Mouse (Mus musculus) embryonic facial prominence, embryonic 10.5 days (tissue): ENCODE measurements around the gene Stim1. TPM values are rescaled to one million over a fixed set of nuclear protein-coding genes. Genes with fewer than 3 reads are reported as not detected.
A peak's percentile ranks its signal among the peaks of the same experiment; 100 is the strongest.

Experiments
- DNase-seq: peaks from one replicate; pipeline ENCODE4 v3.0.0-alpha.2; 2017; ENCODE audit warnings: low spot score
- H3K27ac ChIP-seq: fragments of 300-500 bp; sonication (generic); replicated peaks from 2 replicates; pipeline ENCODE4 v1.5.1; 2016; ENCODE audit warnings: mild to moderate bottlenecking
- H3K27me3 ChIP-seq: fragments of 300-500 bp; sonication (generic); replicated peaks from 2 replicates; pipeline ENCODE4 v1.6.1; 2016; ENCODE audit warnings: low read depth, mild to moderate bottlenecking; ENCODE audit not compliant: poor library complexity, severe bottlenecking
- H3K36me3 ChIP-seq: fragments of 300-500 bp; sonication (generic); replicated peaks from 2 replicates; pipeline ENCODE4 v1.6.1; 2016; ENCODE audit warnings: mild to moderate bottlenecking, moderate library complexity
- H3K4me1 ChIP-seq: fragments of 300-500 bp; sonication (generic); 2 replicates; pipeline ENCODE4 v1.6.1; 2016
- H3K4me3 ChIP-seq: fragments of 300-500 bp; sonication (generic); 2 replicates; pipeline ENCODE4 v1.5.1; 2016; ENCODE audit warnings: mild to moderate bottlenecking, moderate library complexity
- H3K9me3 ChIP-seq: fragments of 300-500 bp; sonication (generic); 2 replicates; pipeline ENCODE4 v1.6.1; 2016; ENCODE audit warnings: mild to moderate bottlenecking
- WGBS: fragments of 180-500 bp; shearing (Covaris S2); methylation state at CpG from one replicate; pipeline ENCODE4 v1.1.7; 2016; 5-methylcytosine and 5-hydroxymethylcytosine counted together
- polyA plus RNA-seq: library from polyadenylated mRNA; unstranded; fragments of >200 nt; fragmentation: Nextera tagmentation; extraction: Ambion mirVana; gene quantifications from 2 replicates; pipeline ENCODE4 v1.2.1, GENCODE M21; 2016

The Stim1 gene
- polyA plus RNA-seq, 1 experiment from 2014 or later: 14.6 TPM

- Histone ChIP-seq H3K4me3 (no peak overlapping the region), H3K27ac (no peak overlapping the region), H3K27me3 (no peaks in the 10 kb centered on the region), H3K36me3 (no peaks in the 10 kb centered on the region), H3K9me3 (no peaks in the 10 kb centered on the region), H3K4me1 (no peaks in the 10 kb centered on the region; the same call in 1 of the 2 replicates)
- 34% methylated on average over 1 of the region's 1 CpGs for WGBS
- no peak for DNase-seq
Observed at GRCm38 (mm10) chr7:102353420-102353819, 85.8 kb downstream of the Stim1 start.

DNA sequence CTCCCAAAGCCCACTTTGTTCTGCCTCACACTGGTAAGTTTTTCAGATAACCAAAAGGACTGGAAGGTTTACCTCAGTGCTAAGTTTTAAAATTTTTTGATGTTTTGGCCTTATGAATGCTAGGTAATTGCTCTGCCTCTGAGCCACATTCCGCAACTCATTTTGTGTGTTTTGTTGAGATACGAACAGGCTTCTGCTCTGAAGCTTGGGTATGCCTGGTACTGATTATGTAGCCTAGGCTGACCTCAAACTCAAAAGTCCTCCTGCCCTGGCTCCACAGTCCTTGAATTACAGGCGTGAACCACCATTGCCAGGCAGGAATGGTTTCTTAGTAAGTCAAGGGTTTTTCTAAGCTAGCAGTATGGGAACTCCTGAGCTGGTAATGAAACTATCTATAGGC, 90.5 kb downstream of the Stim1 start:
- no peak overlapping the region for H3K4me3 ChIP-seq
- no peaks in the 10 kb centered on the region for H3K36me3 ChIP-seq
- WGBS: 80% methylated on average over 3 of the region's 3 CpGs
- no peaks in the 10 kb centered on the region; the same call in 1 of the 2 replicates for H3K4me1 ChIP-seq
- no peaks in the 10 kb centered on the region for H3K9me3 ChIP-seq
- DNase-seq: no peak
- no peak overlapping the region for H3K27ac ChIP-seq
- no peaks in the 10 kb centered on the region for H3K27me3 ChIP-seq

DNA sequence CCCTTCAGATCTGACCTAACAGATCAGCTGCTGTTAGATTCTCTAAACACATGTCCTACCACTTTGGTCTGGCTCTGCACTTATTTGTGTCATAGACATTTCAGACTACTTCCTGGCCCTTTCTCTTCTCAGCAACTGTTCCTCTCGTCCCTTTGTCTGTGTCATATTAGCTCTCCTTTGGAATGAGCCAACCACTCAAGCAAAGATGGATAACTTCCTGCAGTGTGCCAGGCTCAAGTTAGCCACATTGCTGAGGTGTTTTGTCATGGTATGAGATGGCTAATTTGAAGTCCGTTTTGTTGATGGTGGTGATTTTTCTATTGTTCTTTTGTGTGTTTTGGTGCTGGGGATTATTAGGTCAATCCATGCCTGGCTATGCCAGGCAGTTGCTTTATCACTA, 93.7 kb downstream of the Stim1 start:
- WGBS: 62% methylated on average over 2 of the region's 2 CpGs
- no peak for DNase-seq

DNA sequence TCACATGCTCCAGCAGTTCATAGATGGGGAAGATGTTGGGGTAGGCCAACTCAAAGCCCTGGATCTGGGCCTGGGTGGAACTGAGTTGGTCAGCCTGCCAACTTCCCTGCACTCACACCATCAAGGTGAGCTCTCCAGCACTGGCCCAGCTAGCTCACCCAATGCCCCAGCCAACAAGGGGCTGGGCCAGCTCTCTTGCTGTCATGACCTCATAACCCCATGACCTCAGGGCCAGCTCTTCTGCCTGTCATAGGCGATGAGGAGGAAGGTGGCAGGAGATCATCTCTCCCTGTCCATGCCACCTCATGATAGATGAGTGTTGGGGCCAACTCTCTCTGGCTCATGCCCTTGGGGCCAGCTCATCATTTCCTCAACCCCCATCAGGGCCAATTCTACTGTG, 96.2 kb downstream of the Stim1 start:
- Histone ChIP-seq H3K36me3 (no peaks in the 10 kb centered on the region), H3K4me3 (no peak overlapping the region), H3K27ac (no peak overlapping the region), H3K27me3 (no peaks in the 10 kb centered on the region), H3K4me1 (no peaks in the 10 kb centered on the region), H3K9me3 (no peaks in the 10 kb centered on the region)
- WGBS: 85% methylated on average over 1 of the region's 1 CpGs
- no peak for DNase-seq

More for the DNA sequence above, 93.7 kb downstream of the Stim1 start:
- no peaks in the 10 kb centered on the region for H3K4me1 ChIP-seq
- H3K4me3 ChIP-seq: no peak overlapping the region
- H3K9me3 ChIP-seq: no peaks in the 10 kb centered on the region
- H3K27me3 ChIP-seq: no peaks in the 10 kb centered on the region
- H3K27ac ChIP-seq: no peak overlapping the region
- no peaks in the 10 kb centered on the region for H3K36me3 ChIP-seq

- Histone ChIP-seq H3K27ac (no peak overlapping the region), H3K36me3 (no peaks in the 10 kb centered on the region), H3K27me3 (no peaks in the 10 kb centered on the region), H3K4me3 (no peak overlapping the region), H3K4me1 (no peaks in the 10 kb centered on the region), H3K9me3 (no peaks in the 10 kb centered on the region)
- peak; percentile 17 for DNase-seq
- 45% methylated on average over 4 of the region's 4 CpGs for WGBS
Observed at GRCm38 (mm10) chr7:102369661-102370060, 102.1 kb downstream of the Stim1 start.

- Histone ChIP-seq H3K27me3 (no peaks in the 10 kb centered on the region), H3K4me1 (no peaks in the 10 kb centered on the region), H3K9me3 (no peaks in the 10 kb centered on the region), H3K4me3 (no peak overlapping the region), H3K36me3 (no peaks in the 10 kb centered on the region), H3K27ac (no peak overlapping the region)
- 87% methylated on average over 5 of the region's 5 CpGs for WGBS
- no peak for DNase-seq
Observed at GRCm38 (mm10) chr7:102370526-102370925, 102.9 kb downstream of the Stim1 start.

- H3K27ac ChIP-seq: no peak overlapping the region
- H3K4me1 ChIP-seq: no peaks in the 10 kb centered on the region
- no peaks in the 10 kb centered on the region for H3K27me3 ChIP-seq
- 88% methylated on average over 3 of the region's 3 CpGs for WGBS
- no peak for DNase-seq
- no peaks in the 10 kb centered on the region for H3K9me3 ChIP-seq
- H3K36me3 ChIP-seq: no peaks in the 10 kb centered on the region
- H3K4me3 ChIP-seq: no peak overlapping the region
Observed at GRCm38 (mm10) chr7:102373382-102374072, 105.9 kb downstream of the Stim1 start.

- no peak overlapping the region for H3K27ac ChIP-seq
- no peaks in the 10 kb centered on the region for H3K9me3 ChIP-seq
- H3K36me3 ChIP-seq: no peaks in the 10 kb centered on the region
- no peaks in the 10 kb centered on the region for H3K27me3 ChIP-seq
- WGBS: 85% methylated on average over 7 of the region's 7 CpGs
- no peak for DNase-seq
- H3K4me1 ChIP-seq: no peaks in the 10 kb centered on the region
- no peak overlapping the region for H3K4me3 ChIP-seq
Observed at GRCm38 (mm10) chr7:102383221-102383620, 115.6 kb downstream of the Stim1 start.

DNA sequence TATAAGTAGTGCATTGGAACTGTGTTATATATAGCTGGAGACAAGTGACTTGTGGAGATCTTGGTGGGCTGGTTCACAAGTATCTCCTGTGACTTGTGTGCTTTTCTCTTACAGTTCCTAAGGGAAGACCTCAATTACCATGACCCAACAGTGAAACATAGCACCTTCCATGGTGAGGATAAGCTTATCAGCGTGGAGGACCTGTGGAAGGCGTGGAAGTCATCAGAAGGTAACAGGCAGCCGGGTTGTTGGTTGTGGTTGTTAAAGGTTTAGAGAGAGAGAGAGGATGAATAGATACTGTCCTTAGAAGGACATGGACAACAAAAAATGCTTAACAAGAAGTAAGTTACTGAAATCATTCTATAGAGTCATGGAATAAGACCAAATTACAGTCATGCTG, 118.4 kb downstream of the Stim1 start:
- Histone ChIP-seq H3K27me3 (no peaks in the 10 kb centered on the region), H3K36me3 (no peaks in the 10 kb centered on the region), H3K9me3 (no peaks in the 10 kb centered on the region), H3K4me1 (no peaks in the 10 kb centered on the region), H3K4me3 (no peak overlapping the region), H3K27ac (no peak overlapping the region)
- 86% methylated on average over 3 of the region's 3 CpGs for WGBS
- DNase-seq: no peak

GRCm38 (mm10) chr7:102389082-102389481, 121.5 kb downstream of the Stim1 start:
- Histone ChIP-seq H3K27me3 (no peaks in the 10 kb centered on the region), H3K4me3 (no peak overlapping the region), H3K4me1 (no peaks in the 10 kb centered on the region), H3K36me3 (no peaks in the 10 kb centered on the region), H3K9me3 (no peaks in the 10 kb centered on the region), H3K27ac (no peak overlapping the region)
- no peak for DNase-seq
- WGBS: 85% methylated on average over 5 of the region's 5 CpGs

DNA sequence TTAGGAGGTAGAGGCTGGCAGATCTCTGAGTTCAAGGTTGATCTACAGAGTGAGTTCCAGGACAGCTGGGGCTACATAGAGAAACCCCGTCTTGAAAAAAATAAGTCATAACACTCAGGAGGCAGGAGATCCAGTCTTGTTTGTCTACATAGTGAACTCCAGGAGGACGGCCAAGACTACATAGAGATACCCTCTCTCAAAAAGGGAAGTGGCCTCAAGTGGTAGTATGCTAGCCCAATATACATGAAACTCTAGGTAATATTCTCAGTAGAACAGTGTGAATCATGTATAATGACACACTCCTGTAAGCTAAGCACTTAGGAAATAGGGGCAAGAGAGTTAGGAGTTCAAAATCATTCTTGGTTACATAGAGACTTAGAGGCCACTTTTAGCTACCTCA, 126.3 kb downstream of the Stim1 start:
- Histone ChIP-seq H3K27me3 (no peaks in the 10 kb centered on the region), H3K4me3 (no peak overlapping the region), H3K27ac (no peak overlapping the region), H3K36me3 (no peaks in the 10 kb centered on the region), H3K4me1 (no peaks in the 10 kb centered on the region), H3K9me3 (no peaks in the 10 kb centered on the region)
- WGBS: 92% methylated on average over 2 of the region's 2 CpGs
- no peak for DNase-seq

DNA sequence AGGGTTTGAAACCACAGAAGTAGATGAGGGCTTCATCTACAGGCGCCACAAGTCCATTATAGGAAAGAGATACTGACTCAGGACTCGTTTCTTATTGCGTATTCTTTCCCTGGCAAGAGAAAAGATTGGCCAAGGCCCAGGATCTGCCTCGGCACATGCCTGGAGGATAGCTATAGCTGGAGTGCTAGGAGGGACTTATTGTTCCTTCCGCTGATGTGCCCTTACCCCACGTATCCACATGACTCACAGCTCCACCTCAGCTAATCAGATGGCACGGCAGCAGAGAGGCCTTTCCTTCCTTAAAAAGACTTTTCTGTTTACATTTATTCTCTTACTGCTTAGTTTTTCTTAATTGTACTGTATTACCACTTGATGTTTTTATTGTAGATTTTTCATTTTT, 128.3 kb downstream of the Stim1 start:
- WGBS: 85% methylated on average over 7 of the region's 7 CpGs
- H3K27ac ChIP-seq: no peak overlapping the region
- H3K27me3 ChIP-seq: no peaks in the 10 kb centered on the region
- no peak for DNase-seq
- no peak overlapping the region for H3K4me3 ChIP-seq
- H3K9me3 ChIP-seq: no peaks in the 10 kb centered on the region
- no peaks in the 10 kb centered on the region for H3K36me3 ChIP-seq
- no peaks in the 10 kb centered on the region for H3K4me1 ChIP-seq

DNA sequence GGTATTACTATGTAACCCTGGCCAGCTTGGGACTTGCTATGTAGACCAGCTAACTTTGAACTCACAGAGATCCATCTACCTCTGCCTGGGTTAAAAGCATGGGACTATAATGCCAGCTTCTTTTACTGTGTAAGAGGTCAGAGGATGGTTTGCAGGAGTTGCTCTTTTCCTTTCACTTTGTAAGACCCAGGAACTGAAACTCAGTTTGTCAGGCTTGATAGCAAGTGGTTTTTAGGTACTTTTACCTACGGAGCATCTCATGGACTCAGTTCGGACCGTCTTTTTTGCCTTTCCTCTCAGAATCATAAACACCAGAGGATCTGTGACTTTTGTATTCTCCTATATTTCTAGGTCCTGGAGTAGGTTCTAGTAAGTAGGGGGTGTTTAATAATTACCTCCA, 128.7 kb downstream of the Stim1 start:
- Histone ChIP-seq H3K4me1 (no peaks in the 10 kb centered on the region), H3K9me3 (no peaks in the 10 kb centered on the region), H3K4me3 (no peak overlapping the region), H3K36me3 (no peaks in the 10 kb centered on the region), H3K27me3 (no peaks in the 10 kb centered on the region), H3K27ac (no peak overlapping the region)
- DNase-seq: no peak
- WGBS: 93% methylated on average over 3 of the region's 3 CpGs
